Mouse (Mus musculus) embryo, embryonic 10.5 days (tissue): ENCODE data around the gene Pax3.

ENCODE experiments used
- DNase-seq: peaks from one replicate; pipeline ENCODE4 v3.0.0-alpha.2; 2015; ENCODE audit warnings: low spot score

Gene Pax3

GRCm38 (mm10) chr1:78198319-78198940 is 1.5 kb upstream of the Pax3 start:
- DNase-seq: peak; percentile 70

- DNase-seq: peak; percentile 76
Observed at GRCm38 (mm10) chr1:78197351-78198234, 659 bp upstream of the Pax3 start.

- peak; percentile 59 for DNase-seq
Observed at GRCm38 (mm10) chr1:78195771-78196712, 892 bp downstream of the Pax3 start.

GRCm38 (mm10) chr1:78195145-78195544 is 1.8 kb downstream of the Pax3 start:
- peak; percentile 51 for DNase-seq

GRCm38 (mm10) chr1:78194381-78195047 is 2.4 kb downstream of the Pax3 start:
- DNase-seq: peak; percentile 54

GRCm38 (mm10) chr1:78193465-78193991 is 3.4 kb downstream of the Pax3 start:
- no peak for DNase-seq

- DNase-seq: peak; percentile 63
Observed at GRCm38 (mm10) chr1:78192746-78193464, 4.0 kb downstream of the Pax3 start.

GRCm38 (mm10) chr1:78192217-78192735 is 4.7 kb downstream of the Pax3 start:
- no peak for DNase-seq

GRCm38 (mm10) chr1:78191761-78192160 is 5.2 kb downstream of the Pax3 start:
- no peak for DNase-seq

GRCm38 (mm10) chr1:78191331-78191730 is 5.6 kb downstream of the Pax3 start:
- DNase-seq: no peak

- DNase-seq: peak; percentile 84
Observed at GRCm38 (mm10) chr1:78190386-78191111, 6.4 kb downstream of the Pax3 start.

GRCm38 (mm10) chr1:78189501-78190345 is 7.2 kb downstream of the Pax3 start:
- peak; percentile 82 for DNase-seq

- DNase-seq: peak; percentile 79
Observed at GRCm38 (mm10) chr1:78189016-78189415, 7.9 kb downstream of the Pax3 start.

GRCm38 (mm10) chr1:78188299-78188698 is 8.6 kb downstream of the Pax3 start:
- DNase-seq: peak; percentile 51

GRCm38 (mm10) chr1:78187788-78188173 is 9.2 kb downstream of the Pax3 start:
- peak; percentile 47 for DNase-seq

GRCm38 (mm10) chr1:78187122-78187787 is 9.7 kb downstream of the Pax3 start:
- DNase-seq: peak; percentile 60

GRCm38 (mm10) chr1:78182954-78183353 is 14.0 kb downstream of the Pax3 start:
- DNase-seq: peak; percentile 50

GRCm38 (mm10) chr1:78181882-78182281 is 15.1 kb downstream of the Pax3 start:
- peak; percentile 78 for DNase-seq
